Mouse (Mus musculus) bone marrow, adult 2 months (tissue): ENCODE measurements around the gene Creb1.

Experiments
- CTCF ChIP-seq: fragments of 200-500 bp; IDR thresholded peaks from 2 replicates; pipeline ENCODE4 v1.5.1; 2011; ENCODE audit warnings: low read length, control low read depth; ENCODE audit not compliant: control insufficient read depth, insufficient read depth
- POLR2A ChIP-seq: fragments of 200-500 bp; IDR thresholded peaks from 2 replicates; pipeline ENCODE4 v1.6.1; 2011; ENCODE audit warnings: low read depth, mild to moderate bottlenecking, control low read depth, low read length, borderline replicate concordance; ENCODE audit not compliant: control insufficient read depth

GRCm38 (mm10) chr1:64609145-64609544, 76.7 kb downstream of the Creb1 start:
- TF ChIP-seq CTCF: no peak
- no peak for TF ChIP-seq POLR2A
